Mouse (Mus musculus) forebrain, postnatal 0 days (tissue): ENCODE data around the gene Pcbp3. TPM values are rescaled to one million over a fixed set of nuclear protein-coding genes. Genes with fewer than 3 reads are reported as not detected.

Source experiments
- ATAC-seq: fragments of 200-750 bp; cut with Nextera tagmentation; 2 replicates; pipeline ENCODE4 v1.8.0; 2017; ENCODE audit warnings: mild to moderate bottlenecking, moderate library complexity
- DNase-seq: peaks from one replicate; pipeline ENCODE4 v3.0.0-alpha.2; 2015
- H3K27ac ChIP-seq: fragments of 300-500 bp; sonication (generic); 2 replicates; pipeline ENCODE4 v1.5.1; 2014; ENCODE audit warnings: low read depth, mild to moderate bottlenecking, antibody characterized with exemption, low read length, moderate library complexity, mixed read lengths
- H3K27me3 ChIP-seq: fragments of 300-500 bp; sonication (generic); 2 replicates; pipeline ENCODE4 v1.6.1; 2014; ENCODE audit warnings: mild to moderate bottlenecking, low read length, mixed read lengths; ENCODE audit not compliant: insufficient read depth
- H3K36me3 ChIP-seq: fragments of 300-500 bp; sonication (generic); 2 replicates; pipeline ENCODE4 v1.6.1; 2014; ENCODE audit warnings: mild to moderate bottlenecking, moderate library complexity; ENCODE audit not compliant: insufficient read depth
- H3K4me1 ChIP-seq: fragments of 300-500 bp; sonication (generic); 2 replicates; pipeline ENCODE4 v1.6.1; 2014; ENCODE audit warnings: antibody characterized with exemption; ENCODE audit not compliant: insufficient read depth
- H3K4me2 ChIP-seq: fragments of 300-500 bp; sonication (generic); 2 replicates; pipeline ENCODE4 v1.6.1; 2014; ENCODE audit warnings: low read depth, mild to moderate bottlenecking, moderate library complexity
- H3K4me3 ChIP-seq: fragments of 300-500 bp; sonication (generic); 2 replicates; pipeline ENCODE4 v1.5.1; 2014; ENCODE audit warnings: low read depth, low read length, mixed read lengths
- H3K9ac ChIP-seq: fragments of 300-500 bp; sonication (generic); 2 replicates; pipeline ENCODE4 v1.6.1; 2014; ENCODE audit warnings: mild to moderate bottlenecking
- H3K9me3 ChIP-seq: fragments of 300-500 bp; sonication (generic); 2 replicates; pipeline ENCODE4 v1.6.1; 2016; ENCODE audit warnings: low read length
- CTCF ChIP-seq: sonication (generic); IDR thresholded peaks from 2 replicates; pipeline ENCODE4 v1.5.1; 2016; ENCODE audit warnings: antibody characterized with exemption, control low read depth, low read depth
- WGBS: fragments of 180-500 bp; shearing (Covaris S2); extraction: QIAGEN DNeasy Blood & Tissue Kit; methylation state at CpG from one replicate; pipeline ENCODE4 v1.1.7; 2014; 5-methylcytosine and 5-hydroxymethylcytosine counted together
- polyA plus RNA-seq: library from polyadenylated mRNA; unstranded; fragments of >200 nt; fragmentation: Nextera tagmentation; extraction: Ambion mirVana; gene quantifications from 2 replicates; pipeline ENCODE4 v1.2.1, GENCODE M21; 2015
- total RNA-seq: library from RNA; depleted of rRNA; stranded (reverse); fragments of >200 nt; gene quantifications from 2 replicates; pipeline ENCODE4 v1.2.3, GENCODE M21; 2014

The Pcbp3 gene
- total and polyA plus RNA-seq, 2 experiments from 2014 or later = 40.4 to 78.6 TPM

DNA sequence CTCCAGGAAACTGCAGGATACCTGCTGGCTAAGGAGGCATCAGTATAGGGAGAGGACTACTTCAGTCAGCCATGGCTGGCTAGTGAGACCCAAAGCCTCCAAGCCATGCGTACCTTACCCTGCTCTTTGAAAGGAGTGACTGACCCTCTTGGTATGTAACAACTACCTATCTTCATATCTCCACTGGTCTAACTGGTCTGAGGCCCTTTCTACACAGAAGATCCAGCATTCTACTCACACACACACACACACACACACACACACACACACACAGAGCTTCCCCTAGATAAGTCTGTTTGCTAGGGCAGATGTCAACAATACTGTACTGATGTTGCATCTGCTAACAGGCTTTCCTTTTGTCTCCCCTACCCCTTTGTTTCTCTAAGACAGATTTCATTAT, 87.3 kb downstream of the Pcbp3 start:
- no peak overlapping the region for H3K4me3 ChIP-seq
- H3K9ac ChIP-seq = no peak overlapping the region
- H3K36me3 ChIP-seq = no peaks in the 10 kb centered on the region
- DNase-seq (no peak), ATAC-seq (no peak)
- H3K27me3 ChIP-seq = no peaks in the 10 kb centered on the region
- TF ChIP-seq CTCF = no peak
- 100% methylated on average over 1 of the region's 1 CpGs for WGBS
- no peak overlapping the region for H3K4me2 ChIP-seq
- no peaks in the 10 kb centered on the region for H3K4me1 ChIP-seq
- no peak overlapping the region for H3K27ac ChIP-seq
- H3K9me3 ChIP-seq = no peaks in the 10 kb centered on the region

DNA sequence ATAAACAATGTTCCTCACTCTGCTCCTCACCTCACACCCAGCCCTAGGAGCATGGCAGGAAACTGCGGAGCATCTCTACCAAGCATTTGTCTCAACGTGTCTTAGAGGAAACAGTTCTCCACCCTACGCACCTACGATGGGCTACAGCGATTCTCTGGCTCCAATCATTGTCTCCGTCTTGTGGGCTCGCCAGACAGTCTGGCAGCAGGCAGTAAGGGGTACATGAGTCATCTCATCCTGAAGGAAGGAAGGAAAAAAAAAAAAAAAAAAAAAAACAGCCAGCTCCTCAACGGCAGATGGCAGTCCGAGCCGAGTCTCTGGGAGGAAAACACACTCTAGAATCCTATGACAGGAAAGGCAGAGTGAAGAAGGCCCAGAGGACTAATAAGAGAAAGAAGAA, 87.7 kb downstream of the Pcbp3 start:
- Histone ChIP-seq H3K27ac (no peak overlapping the region), H3K9me3 (no peaks in the 10 kb centered on the region), H3K4me2 (no peak overlapping the region), H3K4me3 (no peak overlapping the region), H3K9ac (no peak overlapping the region), H3K36me3 (no peaks in the 10 kb centered on the region), H3K27me3 (no peaks in the 10 kb centered on the region), H3K4me1 (no peaks in the 10 kb centered on the region)
- DNase-seq = no peak
- TF ChIP-seq CTCF = no peak
- 60% methylated on average over 10 of the region's 10 CpGs for whole genome bisulfite sequencing
- 0 out of 2 replicates have a peak, but pooled peaks have one; percentile 10 for ATAC-seq

DNA sequence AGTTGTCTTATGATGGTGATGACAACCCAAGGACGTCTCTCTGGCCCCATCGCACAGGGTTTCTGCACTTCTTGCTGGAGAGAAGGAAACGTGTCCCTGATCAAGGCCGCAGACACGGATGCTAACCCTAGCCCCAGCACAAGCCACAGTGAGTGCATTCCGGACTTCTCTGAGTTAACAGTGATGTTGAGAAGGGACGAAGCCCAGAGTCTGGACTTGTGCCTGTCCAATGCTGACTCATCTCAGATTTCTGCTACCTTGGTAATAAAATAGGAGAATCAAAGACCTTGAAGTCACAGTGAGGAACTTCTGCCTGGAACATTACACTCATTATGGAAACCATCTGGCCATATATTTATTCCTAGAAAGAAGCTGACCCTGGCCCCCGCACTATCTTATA, 89.0 kb downstream of the Pcbp3 start:
- no peaks in the 10 kb centered on the region for H3K9me3 ChIP-seq
- WGBS = 90% methylated on average over 8 of the region's 8 CpGs

DNA sequence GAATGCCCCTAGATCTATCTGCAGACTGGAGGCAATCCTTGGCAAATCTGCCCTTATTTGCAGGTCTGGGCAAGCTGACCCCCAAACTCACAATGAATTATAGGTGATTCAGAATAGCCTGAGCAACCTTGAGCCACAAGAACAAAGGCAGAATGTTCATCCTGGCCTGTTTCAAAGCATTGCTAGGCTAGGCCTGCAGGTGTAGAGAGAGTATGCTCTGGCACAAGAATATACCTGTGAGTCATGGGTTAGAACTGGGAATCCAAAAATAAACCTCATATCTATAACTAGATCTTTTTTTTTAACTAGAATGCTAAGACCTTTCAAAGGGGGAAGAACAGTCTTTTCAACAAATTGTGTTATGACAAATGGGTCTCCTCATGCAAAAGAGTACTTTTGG, 95.8 kb downstream of the Pcbp3 start:
- TF ChIP-seq CTCF = no peak
- no peak for ATAC-seq
- H3K27ac ChIP-seq = no peak overlapping the region
- DNase-seq = no peak
- H3K9ac ChIP-seq = no peak overlapping the region
- no peaks in the 10 kb centered on the region for H3K36me3 ChIP-seq
- no peaks in the 10 kb centered on the region for H3K4me1 ChIP-seq
- no peak overlapping the region for H3K4me2 ChIP-seq
- no peaks in the 10 kb centered on the region for H3K27me3 ChIP-seq
- no peak overlapping the region for H3K4me3 ChIP-seq
- no peaks in the 10 kb centered on the region for H3K9me3 ChIP-seq

More for the DNA sequence above, 89.0 kb downstream of the Pcbp3 start:
- ATAC-seq = no peak
- Histone ChIP-seq H3K36me3 (no peaks in the 10 kb centered on the region), H3K9ac (no peak overlapping the region), H3K27ac (no peak overlapping the region), H3K4me1 (no peaks in the 10 kb centered on the region), H3K4me3 (no peak overlapping the region), H3K4me2 (no peak overlapping the region), H3K27me3 (no peaks in the 10 kb centered on the region)
- no peak for TF ChIP-seq CTCF
- DNase-seq = no peak

DNA sequence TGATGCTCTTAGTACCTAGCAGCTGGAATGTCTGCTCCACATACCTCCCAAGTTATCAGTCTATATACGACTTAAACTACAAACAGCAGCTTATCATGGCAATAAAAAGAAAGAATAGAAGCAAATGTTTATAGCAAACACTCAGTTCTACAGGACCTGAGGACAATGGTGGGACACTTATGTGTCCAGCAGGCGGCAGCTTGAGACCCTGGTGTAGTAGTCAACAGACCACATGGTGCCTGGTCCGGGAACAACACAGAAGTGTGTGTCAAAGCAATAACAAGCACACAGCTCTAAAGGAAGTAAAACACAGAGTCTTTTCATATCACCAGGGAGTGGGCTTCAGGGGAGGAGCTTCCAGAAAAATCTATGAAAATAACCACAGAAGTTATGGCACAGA, 100.7 kb downstream of the Pcbp3 start:
- DNase-seq (no peak), ATAC-seq (no peak)
- no peaks in the 10 kb centered on the region for H3K9me3 ChIP-seq
- H3K9ac ChIP-seq = no peak overlapping the region
- H3K27me3 ChIP-seq = no peaks in the 10 kb centered on the region
- H3K4me2 ChIP-seq = no peak overlapping the region
- WGBS = 67% methylated on average over 3 of the region's 3 CpGs
- H3K4me1 ChIP-seq = peaks cover 9% of the 10 kb centered on the region; the same call in 1 of the 2 replicates
- no peak overlapping the region for H3K4me3 ChIP-seq
- no peaks in the 10 kb centered on the region for H3K36me3 ChIP-seq
- no peak overlapping the region for H3K27ac ChIP-seq
- peak; percentile 25; the same call in 1 of the 2 replicates for TF ChIP-seq CTCF

DNA sequence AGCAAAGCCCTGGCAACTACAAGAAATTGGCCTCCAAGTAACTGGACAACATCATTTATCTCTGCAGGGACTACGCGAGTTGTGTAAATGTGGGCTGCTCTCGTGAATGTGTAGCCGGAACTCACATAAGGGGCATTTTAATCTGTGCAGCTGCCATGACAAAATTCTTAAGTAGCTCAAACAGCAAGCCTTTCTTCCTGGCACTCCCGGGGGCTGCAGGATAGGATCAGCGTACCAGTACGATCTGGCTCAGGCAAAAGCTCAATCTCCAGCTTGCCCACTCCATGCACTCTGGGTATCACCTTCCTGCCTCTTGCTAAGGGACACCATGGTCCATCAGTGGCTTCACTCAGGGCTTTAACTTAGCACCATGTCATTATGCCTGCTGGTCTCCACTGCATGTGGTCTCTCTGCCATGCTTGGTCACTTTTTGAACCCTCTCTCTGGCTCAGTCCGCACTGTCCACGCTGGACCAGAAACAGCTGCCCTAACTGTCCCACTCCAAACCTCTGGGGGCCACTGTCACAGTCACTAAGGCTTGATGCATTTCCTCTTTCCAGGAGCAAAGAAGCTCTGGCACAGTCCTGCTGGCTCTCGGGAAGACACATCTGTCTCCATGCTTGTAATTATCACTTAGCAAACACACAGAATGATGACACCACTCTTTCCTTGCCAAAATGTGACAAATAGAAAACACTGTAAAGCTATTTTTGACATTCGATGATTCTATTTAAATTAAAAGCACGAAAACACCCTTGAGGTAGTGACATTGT, 102.1 kb downstream of the Pcbp3 start:
- Histone ChIP-seq H3K9ac (0 out of 2 replicates have a peak overlapping the region, but pooled peaks have one; percentile 2), H3K4me2 (0 out of 2 replicates have a peak overlapping the region, but pooled peaks have one; percentile 1)
- DNase-seq = peak; percentile 55

DNA sequence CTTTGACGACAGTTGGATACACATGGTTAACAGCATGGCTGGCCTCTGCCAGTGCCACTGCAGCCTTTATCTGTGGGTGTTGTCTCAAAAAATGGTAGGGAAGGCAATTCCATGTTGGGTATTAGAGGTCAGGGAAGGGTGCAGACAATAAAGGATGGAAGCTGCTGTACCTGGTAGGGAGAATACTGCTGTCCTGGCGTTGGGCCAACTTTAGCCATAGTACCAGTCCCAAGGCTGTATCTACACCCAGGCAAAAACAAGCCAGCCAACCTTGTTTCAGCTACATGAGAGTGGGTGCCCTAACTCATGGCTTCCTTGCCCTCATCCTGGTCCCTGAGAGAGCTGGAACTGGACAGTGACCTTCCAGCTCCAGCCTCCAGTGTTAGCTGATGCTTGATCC, 103.8 kb downstream of the Pcbp3 start:
- ATAC-seq (no peak), DNase-seq (no peak)
- H3K36me3 ChIP-seq = no peaks in the 10 kb centered on the region
- H3K4me3 ChIP-seq = no peak overlapping the region
- H3K9ac ChIP-seq = no peak overlapping the region
- no peak overlapping the region for H3K4me2 ChIP-seq
- no peaks in the 10 kb centered on the region for H3K9me3 ChIP-seq
- WGBS = 92% methylated on average over 2 of the region's 2 CpGs
- H3K27me3 ChIP-seq = no peaks in the 10 kb centered on the region
- peaks cover 9% of the 10 kb centered on the region; the same call in 1 of the 2 replicates for H3K4me1 ChIP-seq
- no peak overlapping the region for H3K27ac ChIP-seq
- no peak for TF ChIP-seq CTCF

More for the DNA sequence above, 102.1 kb downstream of the Pcbp3 start:
- Histone ChIP-seq H3K4me1 (peaks cover 9% of the 10 kb centered on the region; the same call in 1 of the 2 replicates), H3K4me3 (no peak overlapping the region), H3K27me3 (no peaks in the 10 kb centered on the region), H3K27ac (peak overlapping the region; percentile 36), H3K36me3 (no peaks in the 10 kb centered on the region), H3K9me3 (no peaks in the 10 kb centered on the region)
- TF ChIP-seq CTCF = no peak
- ATAC-seq = peak; percentile 79
- 49% methylated on average over 12 of the region's 12 CpGs for WGBS
